Mouse (Mus musculus) midbrain, embryonic 12.5 days (tissue): Measurements from ENCODE around the gene Car9. TPM values are rescaled to one million over a fixed set of nuclear protein-coding genes. Genes with fewer than 3 reads are reported as not detected.

ENCODE experiments used
- ATAC-seq: fragments of 200-750 bp; cut with Nextera tagmentation; 2 replicates; pipeline ENCODE4 v1.8.0; 2017; ENCODE audit warnings: low read depth, moderate TSS enrichment, moderate library complexity; ENCODE audit not compliant: low FRiP score
- H3K27ac ChIP-seq: fragments of 300-500 bp; sonication (generic); replicated peaks from 2 replicates; pipeline ENCODE4 v1.5.1; 2016; ENCODE audit warnings: mild to moderate bottlenecking
- H3K27me3 ChIP-seq: fragments of 300-500 bp; sonication (generic); 2 replicates; pipeline ENCODE4 v1.6.1; 2016; ENCODE audit warnings: mild to moderate bottlenecking
- H3K36me3 ChIP-seq: fragments of 300-500 bp; sonication (generic); 2 replicates; pipeline ENCODE4 v1.6.1; 2016
- H3K4me1 ChIP-seq: fragments of 300-500 bp; sonication (generic); 2 replicates; pipeline ENCODE4 v1.6.1; 2016
- H3K4me2 ChIP-seq: fragments of 300-500 bp; sonication (generic); replicated peaks from 2 replicates; pipeline ENCODE4 v1.6.1; 2016; ENCODE audit warnings: mild to moderate bottlenecking, moderate library complexity
- H3K4me3 ChIP-seq: fragments of 300-500 bp; sonication (generic); 2 replicates; pipeline ENCODE4 v1.5.1; 2016; ENCODE audit warnings: mild to moderate bottlenecking
- H3K9ac ChIP-seq: fragments of 300-500 bp; sonication (generic); replicated peaks from 2 replicates; pipeline ENCODE4 v1.6.1; 2016; ENCODE audit warnings: mild to moderate bottlenecking, moderate library complexity
- H3K9me3 ChIP-seq: fragments of 300-500 bp; sonication (generic); 2 replicates; pipeline ENCODE4 v1.6.1; 2016; ENCODE audit warnings: mild to moderate bottlenecking
- WGBS: fragments of 180-500 bp; shearing (Covaris S2); methylation state at CpG from one replicate; pipeline ENCODE4 v1.1.7; 2016; 5-methylcytosine and 5-hydroxymethylcytosine counted together
- polyA plus RNA-seq: library from polyadenylated mRNA; unstranded; fragments of >200 nt; fragmentation: Nextera tagmentation; extraction: Ambion mirVana; gene quantifications from 2 replicates; pipeline ENCODE4 v1.2.1, GENCODE M21; 2016

The Car9 gene
- 0.52 and 0.61 TPM in 2 replicates for polyA plus RNA-seq

- ATAC-seq: no peak
- Histone ChIP-seq H3K4me2 (no peak within 1 kb of the TSS), H3K27ac (no peak within 1 kb of the TSS), H3K4me3 (0 out of 2 replicates have a peak within 1 kb of the TSS, but pooled peaks have one; percentile 34), H3K9ac (no peak within 1 kb of the TSS), H3K36me3 (no peaks in the 10 kb centered on the region), H3K27me3 (peaks cover 51% of the 10 kb centered on the region), H3K9me3 (no peaks in the 10 kb centered on the region), H3K4me1 (peaks cover 18% of the 10 kb centered on the region)
- 65% methylated on average over 9 of the region's 9 CpGs for WGBS
These were observed at the start of gene Car9 for GRCm38 (mm10) chr4:43506536-43507185. Car9 (plus strand) TSS chr4:43506966.

GRCm38 (mm10) chr4:43457124-43457523, 49.6 kb upstream of the Car9 start:
- 24% methylated on average over 8 of the region's 8 CpGs for WGBS
- no peak overlapping the region for H3K9ac ChIP-seq
- H3K27me3 ChIP-seq: peaks cover 41% of the 10 kb centered on the region
- no peak overlapping the region for H3K4me2 ChIP-seq
- H3K36me3 ChIP-seq: no peaks in the 10 kb centered on the region
- H3K9me3 ChIP-seq: no peaks in the 10 kb centered on the region
- no peak overlapping the region for H3K4me3 ChIP-seq
- H3K27ac ChIP-seq: no peak overlapping the region
- H3K4me1 ChIP-seq: peaks cover 15% of the 10 kb centered on the region
- ATAC-seq: no peak

GRCm38 (mm10) chr4:43463102-43463501, 43.7 kb upstream of the Car9 start:
- Histone ChIP-seq H3K4me2 (no peak overlapping the region), H3K9me3 (no peaks in the 10 kb centered on the region), H3K4me3 (no peak overlapping the region), H3K9ac (no peak overlapping the region), H3K27ac (no peak overlapping the region), H3K27me3 (0 out of 2 replicates have a peak, but pooled peaks cover 4% of the 10 kb centered on the region), H3K4me1 (no peaks in the 10 kb centered on the region), H3K36me3 (no peaks in the 10 kb centered on the region)
- no peak for ATAC-seq
- WGBS: 88% methylated on average over 5 of the region's 5 CpGs

- WGBS: 93% methylated on average over 6 of the region's 6 CpGs
- ATAC-seq: no peak
- Histone ChIP-seq H3K27me3 (no peaks in the 10 kb centered on the region), H3K9ac (no peak overlapping the region), H3K27ac (no peak overlapping the region), H3K4me2 (no peak overlapping the region), H3K4me3 (no peak overlapping the region), H3K36me3 (no peaks in the 10 kb centered on the region), H3K9me3 (no peaks in the 10 kb centered on the region), H3K4me1 (no peaks in the 10 kb centered on the region)
These were observed 40.8 kb upstream of the Car9 start for GRCm38 (mm10) chr4:43465935-43466334.

GRCm38 (mm10) chr4:43466872-43467271, 39.9 kb upstream of the Car9 start:
- Histone ChIP-seq H3K4me3 (no peak overlapping the region), H3K36me3 (no peaks in the 10 kb centered on the region), H3K27ac (no peak overlapping the region), H3K9ac (no peak overlapping the region), H3K27me3 (no peaks in the 10 kb centered on the region), H3K9me3 (no peaks in the 10 kb centered on the region), H3K4me1 (no peaks in the 10 kb centered on the region), H3K4me2 (no peak overlapping the region)
- WGBS: 90% methylated on average over 7 of the region's 7 CpGs
- no peak for ATAC-seq

- Histone ChIP-seq H3K4me2 (no peak overlapping the region), H3K9ac (no peak overlapping the region), H3K27me3 (no peaks in the 10 kb centered on the region), H3K4me3 (no peak overlapping the region), H3K27ac (no peak overlapping the region), H3K36me3 (no peaks in the 10 kb centered on the region), H3K4me1 (no peaks in the 10 kb centered on the region), H3K9me3 (no peaks in the 10 kb centered on the region)
- ATAC-seq: no peak
- WGBS: 94% methylated on average over 10 of the region's 10 CpGs
These were observed 36.5 kb upstream of the Car9 start for GRCm38 (mm10) chr4:43470301-43470700.

- no peak for ATAC-seq
- H3K27ac ChIP-seq: no peak overlapping the region
- H3K4me1 ChIP-seq: no peaks in the 10 kb centered on the region
- H3K9ac ChIP-seq: no peak overlapping the region
- no peak overlapping the region for H3K4me2 ChIP-seq
- H3K36me3 ChIP-seq: no peaks in the 10 kb centered on the region
- H3K27me3 ChIP-seq: no peaks in the 10 kb centered on the region
- 68% methylated on average over 1 of the region's 1 CpGs for WGBS
- no peak overlapping the region for H3K4me3 ChIP-seq
- H3K9me3 ChIP-seq: no peaks in the 10 kb centered on the region
These were observed 33.1 kb upstream of the Car9 start for GRCm38 (mm10) chr4:43473636-43474035.

GRCm38 (mm10) chr4:43476604-43477003, 30.2 kb upstream of the Car9 start:
- no peaks in the 10 kb centered on the region for H3K4me1 ChIP-seq
- H3K4me3 ChIP-seq: no peak overlapping the region
- H3K27me3 ChIP-seq: no peaks in the 10 kb centered on the region
- no peaks in the 10 kb centered on the region for H3K36me3 ChIP-seq
- no peak overlapping the region for H3K4me2 ChIP-seq
- H3K27ac ChIP-seq: no peak overlapping the region
- H3K9ac ChIP-seq: no peak overlapping the region
- H3K9me3 ChIP-seq: no peaks in the 10 kb centered on the region
- no peak for ATAC-seq
- 89% methylated on average over 6 of the region's 6 CpGs for WGBS

GRCm38 (mm10) chr4:43477857-43478533, 28.8 kb upstream of the Car9 start:
- Histone ChIP-seq H3K27ac (no peak overlapping the region), H3K4me1 (no peaks in the 10 kb centered on the region), H3K4me3 (peak overlapping the region; percentile 35), H3K4me2 (peak overlapping the region; percentile 48), H3K9ac (no peak overlapping the region), H3K36me3 (no peaks in the 10 kb centered on the region), H3K27me3 (0 out of 2 replicates have a peak, but pooled peaks cover 2% of the 10 kb centered on the region), H3K9me3 (no peaks in the 10 kb centered on the region)
- peak; percentile 95 for ATAC-seq
- WGBS: 14% methylated on average over 10 of the region's 11 CpGs

GRCm38 (mm10) chr4:43478534-43478858, 28.3 kb upstream of the Car9 start:
- H3K36me3 ChIP-seq: no peaks in the 10 kb centered on the region
- H3K4me2 ChIP-seq: peak overlapping the region; percentile 48
- H3K27ac ChIP-seq: no peak overlapping the region
- H3K9ac ChIP-seq: no peak overlapping the region
- 39% methylated on average over 8 of the region's 8 CpGs for WGBS
- ATAC-seq: no peak
- H3K27me3 ChIP-seq: 0 out of 2 replicates have a peak, but pooled peaks cover 4% of the 10 kb centered on the region
- no peaks in the 10 kb centered on the region for H3K9me3 ChIP-seq
- no peaks in the 10 kb centered on the region for H3K4me1 ChIP-seq
- H3K4me3 ChIP-seq: peak overlapping the region; percentile 35

GRCm38 (mm10) chr4:43478906-43479832, 27.6 kb upstream of the Car9 start:
- Histone ChIP-seq H3K4me1 (no peaks in the 10 kb centered on the region), H3K36me3 (no peaks in the 10 kb centered on the region), H3K4me2 (0 out of 2 replicates have a peak overlapping the region, but pooled peaks have one; percentile 11), H3K9me3 (no peaks in the 10 kb centered on the region), H3K27ac (no peak overlapping the region), H3K27me3 (0 out of 2 replicates have a peak, but pooled peaks cover 4% of the 10 kb centered on the region), H3K4me3 (no peak overlapping the region), H3K9ac (no peak overlapping the region)
- ATAC-seq: no peak
- 48% methylated on average over 24 of the region's 24 CpGs for WGBS

GRCm38 (mm10) chr4:43480985-43481384, 25.8 kb upstream of the Car9 start:
- H3K27ac ChIP-seq: no peak overlapping the region
- no peaks in the 10 kb centered on the region for H3K9me3 ChIP-seq
- H3K9ac ChIP-seq: no peak overlapping the region
- no peak overlapping the region for H3K4me2 ChIP-seq
- H3K27me3 ChIP-seq: 0 out of 2 replicates have a peak, but pooled peaks cover 4% of the 10 kb centered on the region
- no peak overlapping the region for H3K4me3 ChIP-seq
- no peaks in the 10 kb centered on the region for H3K36me3 ChIP-seq
- H3K4me1 ChIP-seq: no peaks in the 10 kb centered on the region
- 90% methylated on average over 5 of the region's 5 CpGs for WGBS
- ATAC-seq: no peak
